Mouse (Mus musculus) forebrain, embryonic 14.5 days (tissue): ENCODE measurements around the gene Mycl. TPM values are rescaled to one million over a fixed set of nuclear protein-coding genes. Genes with fewer than 3 reads are reported as not detected.
A peak's percentile ranks its signal among the peaks of the same experiment; 100 is the strongest.

Experiments used
- ATAC-seq: fragments of 200-750 bp; cut with Nextera tagmentation; 2 replicates; pipeline ENCODE4 v1.8.0; 2017; ENCODE audit warnings: mild to moderate bottlenecking, moderate library complexity
- DNase-seq: peaks from one replicate; pipeline ENCODE4 v3.0.0-alpha.2; 2015; ENCODE audit warnings: low spot score
- H3K27ac ChIP-seq: fragments of 300-500 bp; sonication (generic); 2 replicates; pipeline ENCODE4 v1.5.1; 2014; ENCODE audit warnings: low read depth, mild to moderate bottlenecking, control low read depth, low read length, moderate library complexity
- H3K27me3 ChIP-seq: fragments of 300-500 bp; sonication (generic); replicated peaks from 2 replicates; pipeline ENCODE4 v1.6.1; 2014; ENCODE audit warnings: low read length, control low read depth, mixed read lengths; ENCODE audit not compliant: control insufficient read depth, insufficient read depth
- H3K36me3 ChIP-seq: fragments of 300-500 bp; sonication (generic); 2 replicates; pipeline ENCODE4 v1.6.1; 2014; ENCODE audit warnings: low read length, control low read depth; ENCODE audit not compliant: control insufficient read depth, insufficient read depth
- H3K4me1 ChIP-seq: fragments of 300-500 bp; sonication (generic); 2 replicates; pipeline ENCODE4 v1.6.1; 2014; ENCODE audit warnings: antibody characterized with exemption, low read length, control low read depth; ENCODE audit not compliant: control insufficient read depth, insufficient read depth
- H3K4me2 ChIP-seq: fragments of 300-500 bp; sonication (generic); 2 replicates; pipeline ENCODE4 v1.6.1; 2014; ENCODE audit warnings: mild to moderate bottlenecking, control low read depth, low read length
- H3K4me3 ChIP-seq: fragments of 300-500 bp; sonication (generic); 2 replicates; pipeline ENCODE4 v1.5.1; 2014; ENCODE audit warnings: low read depth, low read length, control low read depth
- H3K9ac ChIP-seq: fragments of 300-500 bp; sonication (generic); 2 replicates; pipeline ENCODE4 v1.6.1; 2014; ENCODE audit warnings: mild to moderate bottlenecking, low read length, control low read depth, moderate library complexity
- H3K9me3 ChIP-seq: fragments of 300-500 bp; sonication (generic); replicated peaks from 2 replicates; pipeline ENCODE4 v1.6.1; 2016; ENCODE audit warnings: low read length, control low read depth, mixed read lengths; ENCODE audit not compliant: control insufficient read depth
- WGBS: fragments of 180-500 bp; shearing (Covaris S2); extraction: QIAGEN DNeasy Blood & Tissue Kit; methylation state at CpG from one replicate; pipeline ENCODE4 v1.1.7; 2014; 5-methylcytosine and 5-hydroxymethylcytosine counted together
- polyA plus RNA-seq: library from polyadenylated mRNA; unstranded; fragments of >200 nt; fragmentation: Nextera tagmentation; extraction: Ambion mirVana; gene quantifications from 2 replicates; pipeline ENCODE4 v1.2.1, GENCODE M21; 2014

Mycl gene
- polyA plus RNA-seq, 1 experiment from 2014 or later = 70.5 TPM

GRCm38 (mm10) chr4:122960321-122961099 lies 34.9 kb upstream of the Mycl start:
- ATAC-seq (peak; percentile 55), DNase-seq (peak; percentile 80)
- Histone ChIP-seq H3K27ac (peak overlapping the region; percentile 46), H3K9ac (peak overlapping the region; percentile 74), H3K9me3 (no peaks in the 10 kb centered on the region), H3K27me3 (0 out of 2 replicates have a peak, but pooled peaks cover 3% of the 10 kb centered on the region), H3K36me3 (peaks cover 8% of the 10 kb centered on the region; the same call in 1 of the 2 replicates), H3K4me1 (peaks cover 37% of the 10 kb centered on the region), H3K4me2 (peak overlapping the region; percentile 99), H3K4me3 (peak overlapping the region; percentile 62)
- WGBS = under 1% methylated on average over 43 of the region's 43 CpGs

GRCm38 (mm10) chr4:122961100-122961567 lies 34.3 kb upstream of the Mycl start, which contains the start of gene Mfsd2a:
TSS of gene Mfsd2a (minus strand) at chr4:122961188.
- 0 out of 2 replicates have a peak, but pooled peaks cover 3% of the 10 kb centered on the region for H3K27me3 ChIP-seq
- H3K9ac ChIP-seq = peak within 1 kb of the TSS; percentile 74
- H3K4me3 ChIP-seq = peak within 1 kb of the TSS; percentile 62
- ATAC-seq (peak; percentile 85), DNase-seq (peak; percentile 88)
- under 1% methylated on average over 27 of the region's 27 CpGs for WGBS
- H3K27ac ChIP-seq = peak within 1 kb of the TSS; percentile 46
- H3K9me3 ChIP-seq = no peaks in the 10 kb centered on the region
- peaks cover 32% of the 10 kb centered on the region for H3K4me1 ChIP-seq
- peak within 1 kb of the TSS; percentile 99 for H3K4me2 ChIP-seq
- peaks cover 8% of the 10 kb centered on the region; the same call in 1 of the 2 replicates for H3K36me3 ChIP-seq

- Histone ChIP-seq H3K27ac (no peak overlapping the region), H3K9ac (peak overlapping the region; percentile 74), H3K4me2 (peak overlapping the region; percentile 99), H3K27me3 (0 out of 2 replicates have a peak, but pooled peaks cover 3% of the 10 kb centered on the region), H3K4me3 (peak overlapping the region; percentile 62), H3K36me3 (peaks cover 8% of the 10 kb centered on the region; the same call in 1 of the 2 replicates), H3K9me3 (no peaks in the 10 kb centered on the region), H3K4me1 (peaks cover 30% of the 10 kb centered on the region)
- WGBS = 17% methylated on average over 6 of the region's 6 CpGs
- ATAC-seq = no peak
- peak; percentile 3 for DNase-seq
Measured at GRCm38 (mm10) chr4:122961589-122961988, 33.9 kb upstream of the Mycl start.

GRCm38 (mm10) chr4:122962751-122963150 lies 32.7 kb upstream of the Mycl start:
- Histone ChIP-seq H3K9ac (no peak overlapping the region), H3K4me1 (peaks cover 30% of the 10 kb centered on the region), H3K36me3 (0 out of 2 replicates have a peak, but pooled peaks cover 2% of the 10 kb centered on the region), H3K27ac (0 out of 2 replicates have a peak overlapping the region, but pooled peaks have one; percentile 33), H3K4me2 (0 out of 2 replicates have a peak overlapping the region, but pooled peaks have one; percentile 2), H3K9me3 (no peaks in the 10 kb centered on the region), H3K4me3 (no peak overlapping the region), H3K27me3 (0 out of 2 replicates have a peak, but pooled peaks cover 3% of the 10 kb centered on the region)
- DNase-seq (peak; percentile 60), ATAC-seq (no peak)
- 16% methylated on average over 8 of the region's 8 CpGs for WGBS

- DNase-seq (no peak), ATAC-seq (no peak)
- H3K4me3 ChIP-seq = no peak overlapping the region
- WGBS = 75% methylated on average over 4 of the region's 4 CpGs
- no peaks in the 10 kb centered on the region for H3K27me3 ChIP-seq
- H3K9ac ChIP-seq = no peak overlapping the region
- no peaks in the 10 kb centered on the region for H3K36me3 ChIP-seq
- no peak overlapping the region for H3K4me2 ChIP-seq
- no peaks in the 10 kb centered on the region for H3K9me3 ChIP-seq
- no peak overlapping the region for H3K27ac ChIP-seq
- no peaks in the 10 kb centered on the region for H3K4me1 ChIP-seq
Measured at GRCm38 (mm10) chr4:122968106-122968505, 27.3 kb upstream of the Mycl start.

- no peak for ATAC-seq
- H3K4me1 ChIP-seq = no peaks in the 10 kb centered on the region
- no peaks in the 10 kb centered on the region for H3K27me3 ChIP-seq
- no peak for DNase-seq
- no peaks in the 10 kb centered on the region for H3K9me3 ChIP-seq
- WGBS = 90% methylated on average over 4 of the region's 4 CpGs
- H3K27ac ChIP-seq = no peak overlapping the region
- no peak overlapping the region for H3K4me3 ChIP-seq
- no peak overlapping the region for H3K9ac ChIP-seq
- H3K36me3 ChIP-seq = no peaks in the 10 kb centered on the region
- H3K4me2 ChIP-seq = no peak overlapping the region
Measured at GRCm38 (mm10) chr4:122971191-122971590, 24.3 kb upstream of the Mycl start.

- H3K27ac ChIP-seq = no peak overlapping the region
- 69% methylated on average over 4 of the region's 4 CpGs for WGBS
- DNase-seq = no peak
Measured at GRCm38 (mm10) chr4:122971646-122972045, 23.8 kb upstream of the Mycl start.

GRCm38 (mm10) chr4:122972056-122972455 lies 23.4 kb upstream of the Mycl start:
- DNase-seq (no peak), ATAC-seq (no peak)
- 64% methylated on average over 8 of the region's 8 CpGs for WGBS

More at GRCm38 (mm10) chr4:122971646-122972045, 23.8 kb upstream of the Mycl start:
- Histone ChIP-seq H3K4me3 (no peak overlapping the region), H3K9ac (no peak overlapping the region), H3K36me3 (no peaks in the 10 kb centered on the region), H3K27me3 (no peaks in the 10 kb centered on the region), H3K4me2 (no peak overlapping the region), H3K9me3 (no peaks in the 10 kb centered on the region), H3K4me1 (no peaks in the 10 kb centered on the region)
- ATAC-seq = no peak

More at GRCm38 (mm10) chr4:122972056-122972455, 23.4 kb upstream of the Mycl start:
- Histone ChIP-seq H3K9me3 (no peaks in the 10 kb centered on the region), H3K4me2 (no peak overlapping the region), H3K27me3 (no peaks in the 10 kb centered on the region), H3K4me1 (no peaks in the 10 kb centered on the region), H3K4me3 (no peak overlapping the region), H3K36me3 (no peaks in the 10 kb centered on the region), H3K27ac (no peak overlapping the region), H3K9ac (no peak overlapping the region)
